Mouse (Mus musculus) layer of hippocampus, adult 2 months (tissue): ENCODE measurements around the gene Amhr2. TPM values are rescaled to one million over a fixed set of nuclear protein-coding genes. Genes with fewer than 3 reads are reported as not detected.

Experiments
- DNase-seq, 2 experiments: peaks; one replicate each; pipeline ENCODE4 v3.0.0; 2022; ENCODE audit warnings: low spot score in 2 of 2
- H3K27ac ChIP-seq: fragments of 200-600 bp; 2 replicates; pipeline ENCODE4 v1.8.1; 2022
- H3K4me3 ChIP-seq: fragments of 200-600 bp; 2 replicates; pipeline ENCODE4 v1.8.1; 2022; ENCODE audit warnings: mild to moderate bottlenecking
- CTCF ChIP-seq: fragments of 200-600 bp; conservative IDR thresholded peaks from 2 replicates; pipeline ENCODE4 v1.8.1; 2022; ENCODE audit warnings: antibody characterized with exemption, mild to moderate bottlenecking, moderate library complexity
- long read RNA-seq, 2 experiments: library from polyadenylated mRNA; stranded (forward); transcript quantifications; one replicate each; pipeline ENCODE4 v2.0.0; 2021; ENCODE audit warnings: borderline mapping rate in 2 of 2
- total RNA-seq, 2 experiments: library from RNA; stranded (reverse); gene quantifications; 2 replicates each; pipeline ENCODE4 v1.2.3; 2021

Amhr2 gene
- total RNA-seq, result 1 to 10 TPM in 1 of 2 experiments, under 1 TPM in 1; 0.66 to 1.2 TPM
- long read RNA-seq, experiment 1, result 0 reads
- long read RNA-seq, experiment 2, result 0 reads

- DNase-seq, result no peak
- Histone ChIP-seq H3K27ac (no peak within 1 kb of the TSS), H3K4me3 (no peak within 1 kb of the TSS)
- no peak for TF ChIP-seq CTCF
Observed at GRCm38 (mm10) chr15:102445146-102445545, at the start of gene Amhr2. Gene Amhr2 (plus strand): TSS chr15:102445367.

- H3K4me3 ChIP-seq, result no peak overlapping the region; the same call in 1 of the 2 replicates
- TF ChIP-seq CTCF, result no peak
- DNase-seq, result no peak
- no peak overlapping the region for H3K27ac ChIP-seq
Observed at GRCm38 (mm10) chr15:102398629-102399028, 46.5 kb upstream of the Amhr2 start.

GRCm38 (mm10) chr15:102399229-102400221 is 45.6 kb upstream of the Amhr2 start:
- TF ChIP-seq CTCF, result no peak
- peak; percentile 63 to 66 for DNase-seq
- peak overlapping the region; percentile 59 for H3K4me3 ChIP-seq
- peak overlapping the region; percentile 92 for H3K27ac ChIP-seq

- DNase-seq, result no peak
- no peak for TF ChIP-seq CTCF
- peak overlapping the region; percentile 92 for H3K27ac ChIP-seq
Observed at GRCm38 (mm10) chr15:102400476-102401045, 44.6 kb upstream of the Amhr2 start.

GRCm38 (mm10) chr15:102401278-102401677 is 43.9 kb upstream of the Amhr2 start:
- TF ChIP-seq CTCF, result no peak
- DNase-seq, result no peak
- no peak overlapping the region for H3K4me3 ChIP-seq

More at GRCm38 (mm10) chr15:102400476-102401045, 44.6 kb upstream of the Amhr2 start:
- H3K4me3 ChIP-seq, result no peak overlapping the region

GRCm38 (mm10) chr15:102402210-102402609 is 43.0 kb upstream of the Amhr2 start:
- TF ChIP-seq CTCF, result no peak
- Histone ChIP-seq H3K4me3 (no peak overlapping the region), H3K27ac (no peak overlapping the region)
- DNase-seq, result no peak

More at GRCm38 (mm10) chr15:102401278-102401677, 43.9 kb upstream of the Amhr2 start:
- peak overlapping the region; percentile 92 for H3K27ac ChIP-seq

GRCm38 (mm10) chr15:102404608-102405488 is 40.3 kb upstream of the Amhr2 start:
- peak overlapping the region; percentile 97 for H3K27ac ChIP-seq
- H3K4me3 ChIP-seq, result peak overlapping the region; percentile 69
- no peak for DNase-seq
- TF ChIP-seq CTCF, result peak; percentile 80

- DNase-seq, result peak; percentile 99 to 100
- Histone ChIP-seq H3K27ac (peak within 1 kb of the TSS; percentile 97), H3K4me3 (peak within 1 kb of the TSS; percentile 69)
- TF ChIP-seq CTCF, result peak; percentile 36
Observed at GRCm38 (mm10) chr15:102405489-102406195, 39.5 kb upstream of the Amhr2 start, which contains the start of gene Sp1. Gene Sp1 (plus strand): TSS chr15:102406143.

- Histone ChIP-seq H3K27ac (peak overlapping the region; percentile 93), H3K4me3 (peak overlapping the region; percentile 60)
- TF ChIP-seq CTCF, result no peak
- peak; percentile 61 to 68 for DNase-seq
Observed at GRCm38 (mm10) chr15:102406196-102406911, 38.8 kb upstream of the Amhr2 start.

GRCm38 (mm10) chr15:102406912-102407580 is 38.1 kb upstream of the Amhr2 start:
- H3K27ac ChIP-seq, result peak overlapping the region; percentile 93
- H3K4me3 ChIP-seq, result peak overlapping the region; percentile 60
- no peak for DNase-seq
- TF ChIP-seq CTCF, result no peak
